Mouse (Mus musculus): ENCODE data around the gene Gm42957.

GRCm38 (mm10) chr3:96690298-96690697 is 55.0 kb downstream of the Gm42957 start:
- TF ChIP-seq MAX (IDR thresholded peaks at IDR 0.05) (no peak), CTCF (IDR thresholded peaks at IDR 0.05; ENCODE audit: control insufficient read depth, insufficient read depth, insufficient read length) (no peak), USF1 (IDR thresholded peaks at IDR 0.05; ENCODE audit: low read depth) (no peak)
